Mouse (Mus musculus): ENCODE data around the gene Qtrt2. TPM values are rescaled to one million over a fixed set of nuclear protein-coding genes. Genes with fewer than 3 reads are reported as not detected.

Qtrt2 gene
- polyA plus RNA-seq, 1 experiment from 2014 or later = 4.1 TPM

GRCm38 (mm10) chr16:43894501-43894900, 32.1 kb downstream of the Qtrt2 start:
- Histone ChIP-seq H3K36me3 (ENCODE audit: inconsistent target) (no peaks in the 10 kb centered on the region), H3K4me3 (ENCODE audit: inconsistent target) (no peak overlapping the region), H3K79me2 (ENCODE audit: inconsistent target) (no peaks in the 10 kb centered on the region), H3K27ac (no peak overlapping the region)
- WGBS (ENCODE audit: missing documents) = 92% methylated on average over 8 of the region's 8 CpGs

- no peak overlapping the region for H3K27ac ChIP-seq
- 59% methylated on average over 4 of the region's 4 CpGs for WGBS (ENCODE audit: missing documents)
- H3K36me3 ChIP-seq (ENCODE audit: inconsistent target) = no peaks in the 10 kb centered on the region
- peak overlapping the region; percentile 85; the same call in 1 of the 2 replicates for H3K4me3 ChIP-seq (ENCODE audit: inconsistent target)
- H3K79me2 ChIP-seq (ENCODE audit: inconsistent target) = peaks cover 13% of the 10 kb centered on the region; the same call in 1 of the 2 replicates
Measured at GRCm38 (mm10) chr16:43890747-43891336, 35.8 kb downstream of the Qtrt2 start.

- 0% methylated on average over 8 of the region's 9 CpGs for WGBS (ENCODE audit: missing documents)
Measured at GRCm38 (mm10) chr16:43890005-43890336, 36.6 kb downstream of the Qtrt2 start.

DNA sequence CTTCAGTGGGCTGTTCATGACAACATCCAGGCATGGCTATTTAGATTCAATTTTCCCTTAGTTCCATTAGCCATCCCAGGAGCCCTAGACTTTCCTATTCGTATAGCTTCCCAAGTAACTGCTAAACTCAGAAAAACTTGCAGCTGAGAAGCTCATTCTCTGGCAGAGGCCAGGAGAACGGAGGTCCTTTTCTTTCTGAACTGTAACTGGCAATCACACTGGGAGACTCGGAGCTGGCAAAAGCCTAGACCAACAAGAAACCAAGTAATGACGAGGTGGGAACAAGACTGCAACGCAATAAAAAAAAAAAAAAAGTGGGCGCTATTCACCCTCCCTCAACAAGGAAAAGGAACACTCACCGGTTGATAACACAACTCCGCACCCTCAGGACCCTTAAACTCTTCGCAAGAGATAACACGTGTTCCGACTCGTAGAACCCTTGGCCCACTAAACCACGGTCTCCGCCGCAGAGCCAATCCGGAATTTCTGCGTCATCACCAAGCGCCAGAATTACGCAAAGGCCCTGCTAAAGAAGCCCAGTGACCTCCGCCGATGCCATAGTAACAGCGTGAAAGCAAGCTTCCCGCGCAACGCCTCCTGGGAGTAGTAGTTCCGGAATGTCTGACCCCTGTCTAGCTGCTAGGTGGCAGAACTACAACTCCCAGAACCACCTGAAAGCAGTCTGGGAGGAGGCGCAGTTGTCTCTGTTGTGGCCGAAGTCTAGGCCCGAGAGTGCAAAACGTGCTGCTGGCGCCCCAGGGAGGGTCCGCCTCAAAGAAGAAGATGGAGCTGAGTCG, 37.2 kb downstream of the Qtrt2 start, which contains the start of gene Ccdc191:
TSS of gene Ccdc191 (plus strand) at position 593 of the 797 bp plus-strand sequence.
- 2% methylated on average over 33 of the region's 33 CpGs for WGBS (ENCODE audit: missing documents)
- peak within 1 kb of the TSS; percentile 40 for H3K27ac ChIP-seq
- peaks cover 13% of the 10 kb centered on the region; the same call in 1 of the 2 replicates for H3K79me2 ChIP-seq (ENCODE audit: inconsistent target)
- H3K4me3 ChIP-seq (ENCODE audit: inconsistent target) = peak within 1 kb of the TSS; percentile 85
- H3K36me3 ChIP-seq (ENCODE audit: inconsistent target) = no peaks in the 10 kb centered on the region

More at GRCm38 (mm10) chr16:43890005-43890336, 36.6 kb downstream of the Qtrt2 start:
- Histone ChIP-seq H3K4me3 (ENCODE audit: inconsistent target) (peak overlapping the region; percentile 85), H3K36me3 (ENCODE audit: inconsistent target) (no peaks in the 10 kb centered on the region), H3K79me2 (ENCODE audit: inconsistent target) (peaks cover 13% of the 10 kb centered on the region; the same call in 1 of the 2 replicates), H3K27ac (peak overlapping the region; percentile 40; the same call in 1 of the 2 replicates)

DNA sequence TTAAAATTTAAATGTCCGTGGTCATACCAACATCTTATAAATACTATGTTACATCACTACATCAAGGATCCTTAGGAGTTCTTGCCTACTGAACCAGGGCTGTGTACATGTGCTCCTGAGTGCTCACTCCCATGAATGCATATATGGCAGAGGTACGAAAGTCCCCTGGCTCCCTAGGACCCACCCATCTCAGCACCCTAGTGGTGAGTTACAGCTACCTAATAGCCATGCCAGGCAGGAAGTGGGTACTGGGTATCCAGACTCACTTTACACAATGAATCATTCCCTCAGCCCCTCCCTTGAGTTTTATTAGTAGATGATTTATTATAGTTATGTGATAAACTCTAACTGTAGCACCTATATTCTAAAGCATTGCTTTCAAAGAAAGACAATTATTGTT, 44.3 kb downstream of the Qtrt2 start:
- Histone ChIP-seq H3K4me3 (ENCODE audit: inconsistent target) (no peak overlapping the region), H3K27ac (no peak overlapping the region), H3K79me2 (ENCODE audit: inconsistent target) (no peaks in the 10 kb centered on the region; the same call in 1 of the 2 replicates), H3K36me3 (ENCODE audit: inconsistent target) (no peaks in the 10 kb centered on the region)
- WGBS (ENCODE audit: missing documents) = 88% methylated on average over 2 of the region's 2 CpGs

- Histone ChIP-seq H3K27ac (no peak overlapping the region), H3K36me3 (ENCODE audit: inconsistent target) (no peaks in the 10 kb centered on the region), H3K79me2 (ENCODE audit: inconsistent target) (no peaks in the 10 kb centered on the region; the same call in 1 of the 2 replicates), H3K4me3 (ENCODE audit: inconsistent target) (no peak overlapping the region)
- WGBS (ENCODE audit: missing documents) = 88% methylated on average over 3 of the region's 3 CpGs
Measured at GRCm38 (mm10) chr16:43881636-43882035, 45.0 kb downstream of the Qtrt2 start.

DNA sequence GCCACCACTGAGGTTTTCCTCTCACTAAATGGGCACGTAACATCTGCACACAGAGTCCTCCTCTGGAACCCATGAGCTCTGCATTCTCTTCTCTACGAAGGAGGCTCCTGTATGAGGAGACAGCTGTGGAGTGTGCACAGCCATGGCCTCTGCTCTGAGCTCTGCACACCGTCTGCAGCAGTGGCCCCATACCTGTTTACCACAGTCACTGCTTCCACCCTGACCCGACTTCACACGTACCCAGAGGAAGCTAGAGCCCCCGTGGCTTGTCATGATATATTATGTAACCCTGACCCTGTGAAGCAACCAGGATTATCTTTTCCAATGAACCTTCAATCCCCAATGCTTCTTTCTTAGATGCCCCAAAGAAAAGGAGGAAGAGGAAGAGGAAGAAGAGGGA, 46.8 kb downstream of the Qtrt2 start:
- Histone ChIP-seq H3K4me3 (ENCODE audit: inconsistent target) (no peak overlapping the region), H3K36me3 (ENCODE audit: inconsistent target) (no peaks in the 10 kb centered on the region), H3K79me2 (ENCODE audit: inconsistent target) (no peaks in the 10 kb centered on the region; the same call in 1 of the 2 replicates), H3K27ac (no peak overlapping the region)
- WGBS (ENCODE audit: missing documents) = 55% methylated on average over 6 of the region's 6 CpGs

DNA sequence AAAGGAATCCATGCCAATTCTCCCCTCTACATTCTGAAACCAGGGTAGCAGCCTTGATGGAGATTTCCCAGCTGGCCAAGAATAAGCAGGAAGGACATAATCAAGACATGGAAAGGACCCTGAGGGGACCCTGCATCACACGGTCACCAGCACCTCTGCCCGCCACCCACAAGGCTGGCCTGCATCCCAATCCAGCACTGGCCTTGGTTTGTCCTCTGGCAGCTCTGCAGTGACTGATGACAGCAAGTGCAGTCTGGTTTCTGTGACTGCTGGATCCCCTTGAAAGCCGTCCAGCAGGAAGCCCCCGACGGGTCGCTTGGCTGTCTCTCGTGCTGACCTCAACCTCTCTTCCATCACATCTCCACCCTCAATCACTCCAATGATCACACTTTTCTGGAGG, 55.2 kb downstream of the Qtrt2 start:
- WGBS (ENCODE audit: missing documents) = 97% methylated on average over 6 of the region's 7 CpGs
- H3K4me3 ChIP-seq (ENCODE audit: inconsistent target) = no peak overlapping the region
- H3K36me3 ChIP-seq (ENCODE audit: inconsistent target) = no peaks in the 10 kb centered on the region
- no peaks in the 10 kb centered on the region for H3K79me2 ChIP-seq (ENCODE audit: inconsistent target)
- H3K27ac ChIP-seq = no peak overlapping the region

GRCm38 (mm10) chr16:43869805-43870204, 56.8 kb downstream of the Qtrt2 start:
- Histone ChIP-seq H3K4me3 (ENCODE audit: inconsistent target) (no peak overlapping the region), H3K36me3 (ENCODE audit: inconsistent target) (no peaks in the 10 kb centered on the region), H3K27ac (no peak overlapping the region), H3K79me2 (ENCODE audit: inconsistent target) (no peaks in the 10 kb centered on the region)

- 68% methylated on average over 6 of the region's 6 CpGs for WGBS (ENCODE audit: missing documents)
- Histone ChIP-seq H3K4me3 (ENCODE audit: inconsistent target) (no peak overlapping the region), H3K36me3 (ENCODE audit: inconsistent target) (no peaks in the 10 kb centered on the region; the same call in 1 of the 2 replicates), H3K79me2 (ENCODE audit: inconsistent target) (no peaks in the 10 kb centered on the region), H3K27ac (no peak overlapping the region)
Measured at GRCm38 (mm10) chr16:43860624-43861023, 66.0 kb downstream of the Qtrt2 start.

DNA sequence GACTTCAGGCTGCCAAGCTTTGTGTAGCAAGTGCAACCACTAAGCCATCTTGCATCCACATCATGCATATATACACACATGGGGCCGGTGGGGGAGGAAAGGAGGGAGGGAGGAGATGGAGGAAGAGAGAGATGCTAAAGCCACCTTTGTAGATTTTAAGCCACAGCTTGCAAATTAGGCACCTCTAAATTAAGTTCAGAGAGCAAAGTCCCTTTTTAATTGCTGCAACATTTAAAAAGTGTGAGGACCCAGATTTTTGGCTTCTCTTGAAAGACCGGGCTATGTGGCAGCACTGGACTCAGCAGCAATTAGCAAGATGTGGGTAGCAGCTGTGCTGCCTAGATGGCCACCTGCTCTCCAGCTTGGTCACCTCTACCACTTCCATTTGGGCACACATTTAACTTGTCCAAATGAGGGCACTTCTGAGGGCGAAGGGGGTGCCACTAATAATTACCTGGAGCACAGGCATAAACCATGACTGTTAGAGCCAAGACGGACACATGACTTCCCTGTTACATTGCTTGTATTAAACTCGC, 67.6 kb downstream of the Qtrt2 start:
- WGBS (ENCODE audit: missing documents) = 98% methylated on average over 5 of the region's 5 CpGs
- Histone ChIP-seq H3K36me3 (ENCODE audit: inconsistent target) (no peaks in the 10 kb centered on the region; the same call in 1 of the 2 replicates), H3K79me2 (ENCODE audit: inconsistent target) (no peaks in the 10 kb centered on the region), H3K4me3 (ENCODE audit: inconsistent target) (no peak overlapping the region), H3K27ac (no peak overlapping the region)

- no peaks in the 10 kb centered on the region for H3K36me3 ChIP-seq (ENCODE audit: inconsistent target)
- no peaks in the 10 kb centered on the region for H3K79me2 ChIP-seq (ENCODE audit: inconsistent target)
- H3K4me3 ChIP-seq (ENCODE audit: inconsistent target) = no peak overlapping the region
- 96% methylated on average over 1 of the region's 1 CpGs for WGBS (ENCODE audit: missing documents)
- H3K27ac ChIP-seq = no peak overlapping the region
Measured at GRCm38 (mm10) chr16:43849839-43850238, 76.8 kb downstream of the Qtrt2 start.

DNA sequence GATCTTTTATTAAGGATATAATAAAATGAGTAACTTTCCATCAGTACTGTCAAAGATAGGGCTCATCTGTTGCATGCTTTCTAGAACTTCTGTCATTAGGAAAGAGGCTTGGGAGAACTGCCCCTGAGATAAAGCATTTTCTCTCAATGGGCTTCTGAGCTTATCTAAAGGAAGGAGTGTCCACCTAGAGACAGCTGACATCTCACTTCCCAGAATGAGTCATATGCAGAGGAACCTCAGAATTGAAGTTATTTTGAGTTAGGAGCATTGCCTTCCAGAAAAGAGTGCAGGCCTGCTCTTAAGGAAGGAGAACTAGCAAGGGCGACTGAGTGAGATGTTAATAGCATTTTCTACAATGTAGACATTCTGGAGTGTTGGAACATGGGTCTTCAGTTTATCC, 85.4 kb downstream of the Qtrt2 start:
- Histone ChIP-seq H3K79me2 (ENCODE audit: inconsistent target) (no peaks in the 10 kb centered on the region), H3K36me3 (ENCODE audit: inconsistent target) (no peaks in the 10 kb centered on the region), H3K4me3 (ENCODE audit: inconsistent target) (no peak overlapping the region), H3K27ac (no peak overlapping the region)
- WGBS (ENCODE audit: missing documents) = 85% methylated on average over 1 of the region's 1 CpGs

GRCm38 (mm10) chr16:43831957-43832356, 94.7 kb downstream of the Qtrt2 start:
- Histone ChIP-seq H3K79me2 (ENCODE audit: inconsistent target) (no peaks in the 10 kb centered on the region), H3K27ac (no peak overlapping the region), H3K4me3 (ENCODE audit: inconsistent target) (no peak overlapping the region), H3K36me3 (ENCODE audit: inconsistent target) (no peaks in the 10 kb centered on the region)
- 60% methylated on average over 2 of the region's 2 CpGs for WGBS (ENCODE audit: missing documents)

DNA sequence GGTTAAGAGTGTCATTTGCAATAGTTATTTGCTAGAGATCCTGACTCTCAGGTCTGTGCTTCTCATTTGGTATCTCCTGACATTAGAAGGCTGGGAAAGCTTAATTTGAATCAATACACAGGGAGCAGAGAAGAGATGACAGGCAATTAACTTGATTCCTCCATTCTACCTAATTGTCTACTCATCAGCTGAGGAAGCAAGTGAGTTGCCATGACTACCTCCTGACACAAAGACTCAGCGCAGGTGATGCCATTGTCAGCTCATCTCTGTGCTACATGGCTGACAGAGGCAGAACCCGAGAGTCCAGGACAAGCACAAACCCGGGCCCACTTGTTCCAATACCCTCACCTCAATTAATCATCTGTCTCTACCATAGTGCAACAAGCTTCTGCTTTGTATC, 99.1 kb downstream of the Qtrt2 start:
- Histone ChIP-seq H3K36me3 (ENCODE audit: inconsistent target) (no peaks in the 10 kb centered on the region), H3K27ac (no peak overlapping the region), H3K79me2 (ENCODE audit: inconsistent target) (no peaks in the 10 kb centered on the region), H3K4me3 (ENCODE audit: inconsistent target) (no peak overlapping the region)
- 90% methylated on average over 3 of the region's 3 CpGs for WGBS (ENCODE audit: missing documents)

Data from macrophage (primary cell).